Mouse (Mus musculus) spleen, postnatal 10 days (tissue): Measurements from ENCODE around the gene Sp9.

ENCODE experiments used
- DNase-seq, 2 experiments: peaks; one replicate each; pipeline ENCODE4 v3.0.0; 2021 to 2022; ENCODE audit warnings: low spot score in 2 of 2

Gene Sp9

GRCm38 (mm10) chr2:73274119-73274920 is 2.6 kb downstream of the Sp9 start:
- peak; percentile 49 to 51 for DNase-seq

- no peak for DNase-seq
Observed at GRCm38 (mm10) chr2:73275261-73276040, 3.7 kb downstream of the Sp9 start.

- no peak for DNase-seq
Observed at GRCm38 (mm10) chr2:73276141-73276571, 4.4 kb downstream of the Sp9 start.

GRCm38 (mm10) chr2:73277021-73277708 is 5.4 kb downstream of the Sp9 start:
- DNase-seq: peak in 1 of 2 experiments; percentile 23

GRCm38 (mm10) chr2:73277709-73278075 is 6.0 kb downstream of the Sp9 start:
- peak in 1 of 2 experiments; percentile 30 for DNase-seq

GRCm38 (mm10) chr2:73278131-73278854 is 6.6 kb downstream of the Sp9 start:
- DNase-seq: peak; percentile 74 to 91

GRCm38 (mm10) chr2:73278869-73279268 is 7.1 kb downstream of the Sp9 start:
- DNase-seq: peak in 1 of 2 experiments; percentile 29

- DNase-seq: no peak
Observed at GRCm38 (mm10) chr2:73279271-73280038, 7.7 kb downstream of the Sp9 start.

- peak in 1 of 2 experiments; percentile 27 for DNase-seq
Observed at GRCm38 (mm10) chr2:73280356-73281047, 8.8 kb downstream of the Sp9 start.

- DNase-seq: no peak
Observed at GRCm38 (mm10) chr2:73281048-73281661, 9.4 kb downstream of the Sp9 start.

GRCm38 (mm10) chr2:73281707-73282106 is 10.0 kb downstream of the Sp9 start:
- no peak for DNase-seq

- no peak for DNase-seq
Observed at GRCm38 (mm10) chr2:73285630-73286029, 13.9 kb downstream of the Sp9 start.

GRCm38 (mm10) chr2:73291130-73291529 is 19.4 kb downstream of the Sp9 start:
- no peak for DNase-seq

- DNase-seq: no peak
Observed at GRCm38 (mm10) chr2:73295023-73295422, 23.3 kb downstream of the Sp9 start.

- DNase-seq: no peak
Observed at GRCm38 (mm10) chr2:73298154-73298553, 26.4 kb downstream of the Sp9 start.

GRCm38 (mm10) chr2:73298841-73299240 is 27.1 kb downstream of the Sp9 start:
- DNase-seq: no peak

GRCm38 (mm10) chr2:73301979-73302378 is 30.3 kb downstream of the Sp9 start:
- DNase-seq: no peak

GRCm38 (mm10) chr2:73302722-73303121 is 31.0 kb downstream of the Sp9 start:
- DNase-seq: no peak

GRCm38 (mm10) chr2:73304506-73304905 is 32.8 kb downstream of the Sp9 start:
- DNase-seq: no peak

GRCm38 (mm10) chr2:73306006-73306405 is 34.3 kb downstream of the Sp9 start:
- DNase-seq: no peak
